Mouse (Mus musculus) layer of hippocampus, adult 18-20 months (tissue): ENCODE results near the gene Coq4. TPM values are rescaled to one million over a fixed set of nuclear protein-coding genes. Genes with fewer than 3 reads are reported as not detected.

Source experiments
- DNase-seq, 2 experiments: peaks; one replicate each; pipeline ENCODE4 v3.0.0; 2022; ENCODE audit warnings: low spot score in 2 of 2
- microRNA-seq, 2 experiments: library from miRNA; unstranded; fragments of <30 nt; microRNA quantifications; one replicate each; pipeline ENCODE4 v1.2.0; 2021
- total RNA-seq, 2 experiments: library from RNA; stranded (reverse); gene quantifications; 2 replicates each; pipeline ENCODE4 v1.2.3; 2021

Gene Coq4
- total RNA-seq, 2 experiments from 2014 or later: 22.4 to 25.2 TPM

- no peak for DNase-seq
These were observed 58.3 kb downstream of the Coq4 start for GRCm38 (mm10) chr2:29845636-29846035.

GRCm38 (mm10) chr2:29846061-29846853 is 59.0 kb downstream of the Coq4 start:
- DNase-seq: peak; percentile 26 to 57

GRCm38 (mm10) chr2:29846911-29847310 is 59.6 kb downstream of the Coq4 start:
- no peak for DNase-seq

Small RNA genes within 50 kb of the gene (microRNA-seq; reads per million reads assigned to microRNA genes)
- gene Mir219a-2: 0 reads per million in 2 experiments
- gene Mir219b: 0 reads per million in 2 experiments

Other genes starting within 250 kb of the Coq4 start
- gene Rapgef1, start 167.8 kb upstream of the Coq4 start, total RNA-seq: 10 to 100 TPM; 83.8 to 88.5 TPM
- under 1 TPM; 0.30 to 0.61 TPM for gene Gm13420, start 35.8 kb upstream of the Coq4 start, total RNA-seq
- gene Gm13547, start 28.2 kb upstream of the Coq4 start, total RNA-seq: not detected
- gene Trub2, start 1.0 kb downstream of the Coq4 start, total RNA-seq: 10 to 100 TPM; 40.8 to 41.4 TPM
- gene Slc27a4, start 15.1 kb downstream of the Coq4 start, total RNA-seq: 10 to 100 TPM; 66.1 to 66.4 TPM
- 10 to 100 TPM; 44.5 to 50.7 TPM for gene Urm1, start 32.6 kb downstream of the Coq4 start, total RNA-seq
- 1 to 10 TPM; 7.5 to 9.0 TPM for gene Cercam, start 81.7 kb downstream of the Coq4 start, total RNA-seq
- gene Odf2, start 101.7 kb downstream of the Coq4 start, total RNA-seq: 10 to 100 TPM; 87.0 to 88.7 TPM
- gene Gle1, start 147.9 kb downstream of the Coq4 start, total RNA-seq: 10 to 100 TPM; 43.2 to 44.4 TPM
- 100 to 1,000 TPM; 815 TPM for gene Sptan1, start 178.1 kb downstream of the Coq4 start, total RNA-seq